Mouse (Mus musculus): Measurements from ENCODE around the gene Umodl1. TPM values are rescaled to one million over a fixed set of nuclear protein-coding genes. Genes with fewer than 3 reads are reported as not detected.

The Umodl1 gene
- polyA plus RNA-seq, 1 experiment from 2014 or later: not detected

GRCm38 (mm10) chr17:31020078-31020477 is 65.6 kb downstream of the Umodl1 start:
- no peak for TF ChIP-seq CTCF (IDR thresholded peaks at IDR 0.05)
- no peak for TF ChIP-seq EP300 (IDR thresholded peaks at IDR 0.05)
- no peak overlapping the region for H3K27ac ChIP-seq (ENCODE audit: low read length)
- H3K4me3 ChIP-seq (ENCODE audit: low read depth, low read length): no peak overlapping the region
- H3K9ac ChIP-seq (replicated peaks; ENCODE audit: low read depth): no peak overlapping the region
- DNase-seq (ENCODE audit: low spot score): no peak
- no peak overlapping the region for H3K4me2 ChIP-seq (replicated peaks; ENCODE audit: low read depth, low read length)
- H3K9me3 ChIP-seq (ENCODE audit: low read length): no peaks in the 10 kb centered on the region
- no peaks in the 10 kb centered on the region for H3K36me3 ChIP-seq (ENCODE audit: insufficient read depth, low read length)
- H3K4me1 ChIP-seq (ENCODE audit: insufficient read depth, low read depth, low read length): peaks cover 6% of the 10 kb centered on the region; the same call in 1 of the 2 replicates
- 56% methylated on average over 2 of the region's 2 CpGs for WGBS
- no peaks in the 10 kb centered on the region for H3K27me3 ChIP-seq (replicated peaks; ENCODE audit: insufficient read depth, low read length)
- no peak for ATAC-seq

GRCm38 (mm10) chr17:31021276-31021675 is 66.8 kb downstream of the Umodl1 start:
- ATAC-seq: no peak
- Histone ChIP-seq H3K27me3 (replicated peaks; ENCODE audit: insufficient read depth, low read length) (no peaks in the 10 kb centered on the region), H3K4me2 (replicated peaks; ENCODE audit: low read depth, low read length) (no peak overlapping the region), H3K4me1 (ENCODE audit: insufficient read depth, low read depth, low read length) (peaks cover 6% of the 10 kb centered on the region; the same call in 1 of the 2 replicates), H3K36me3 (ENCODE audit: insufficient read depth, low read length) (no peaks in the 10 kb centered on the region), H3K4me3 (ENCODE audit: low read depth, low read length) (no peak overlapping the region), H3K9me3 (ENCODE audit: low read length) (no peaks in the 10 kb centered on the region), H3K9ac (replicated peaks; ENCODE audit: low read depth) (no peak overlapping the region), H3K27ac (ENCODE audit: low read length) (no peak overlapping the region)
- 85% methylated on average over 8 of the region's 8 CpGs for WGBS
- no peak for DNase-seq (ENCODE audit: low spot score)
- no peak for TF ChIP-seq CTCF (IDR thresholded peaks at IDR 0.05)
- TF ChIP-seq EP300 (IDR thresholded peaks at IDR 0.05): no peak

GRCm38 (mm10) chr17:31024125-31024781 is 69.8 kb downstream of the Umodl1 start:
- H3K4me2 ChIP-seq (replicated peaks; ENCODE audit: low read depth, low read length): no peak overlapping the region

GRCm38 (mm10) chr17:31024782-31025125 is 70.3 kb downstream of the Umodl1 start:
- TF ChIP-seq CTCF (IDR thresholded peaks at IDR 0.05): no peak
- TF ChIP-seq EP300 (IDR thresholded peaks at IDR 0.05): no peak; the same call in 1 of the 2 replicates
- H3K4me1 ChIP-seq (ENCODE audit: insufficient read depth, low read depth, low read length): peaks cover 5% of the 10 kb centered on the region; the same call in 1 of the 2 replicates
- no peak overlapping the region for H3K4me2 ChIP-seq (replicated peaks; ENCODE audit: low read depth, low read length)
- no peaks in the 10 kb centered on the region for H3K9me3 ChIP-seq (ENCODE audit: low read length)
- DNase-seq (ENCODE audit: low spot score) (peak; percentile 85), ATAC-seq (peak; percentile 78)
- peak overlapping the region; percentile 63 for H3K27ac ChIP-seq (ENCODE audit: low read length)
- 41% methylated on average over 5 of the region's 5 CpGs for WGBS
- H3K27me3 ChIP-seq (replicated peaks; ENCODE audit: insufficient read depth, low read length): no peaks in the 10 kb centered on the region
- no peaks in the 10 kb centered on the region for H3K36me3 ChIP-seq (ENCODE audit: insufficient read depth, low read length)
- H3K4me3 ChIP-seq (ENCODE audit: low read depth, low read length): no peak overlapping the region
- H3K9ac ChIP-seq (replicated peaks; ENCODE audit: low read depth): no peak overlapping the region

More at GRCm38 (mm10) chr17:31024125-31024781, 69.8 kb downstream of the Umodl1 start:
- WGBS: 32% methylated on average over 7 of the region's 7 CpGs
- Histone ChIP-seq H3K9me3 (ENCODE audit: low read length) (no peaks in the 10 kb centered on the region), H3K27ac (ENCODE audit: low read length) (peak overlapping the region; percentile 63), H3K4me3 (ENCODE audit: low read depth, low read length) (no peak overlapping the region), H3K4me1 (ENCODE audit: insufficient read depth, low read depth, low read length) (peaks cover 6% of the 10 kb centered on the region; the same call in 1 of the 2 replicates), H3K9ac (replicated peaks; ENCODE audit: low read depth) (no peak overlapping the region), H3K27me3 (replicated peaks; ENCODE audit: insufficient read depth, low read length) (no peaks in the 10 kb centered on the region), H3K36me3 (ENCODE audit: insufficient read depth, low read length) (no peaks in the 10 kb centered on the region)
- TF ChIP-seq EP300 (IDR thresholded peaks at IDR 0.05) (peak; percentile 52), CTCF (IDR thresholded peaks at IDR 0.05) (no peak)
- DNase-seq (ENCODE audit: low spot score) (peak; percentile 53), ATAC-seq (peak; percentile 75)

- no peak for TF ChIP-seq EP300 (IDR thresholded peaks at IDR 0.05)
- no peak for TF ChIP-seq CTCF (IDR thresholded peaks at IDR 0.05)
- no peak for DNase-seq (ENCODE audit: low spot score)
- 85% methylated on average over 6 of the region's 6 CpGs for WGBS
Observed at GRCm38 (mm10) chr17:31026986-31027385, 72.5 kb downstream of the Umodl1 start.

GRCm38 (mm10) chr17:31027723-31028122 is 73.3 kb downstream of the Umodl1 start:
- Histone ChIP-seq H3K27me3 (replicated peaks; ENCODE audit: insufficient read depth, low read length) (no peaks in the 10 kb centered on the region), H3K36me3 (ENCODE audit: insufficient read depth, low read length) (no peaks in the 10 kb centered on the region), H3K4me3 (ENCODE audit: low read depth, low read length) (no peak overlapping the region), H3K4me1 (ENCODE audit: insufficient read depth, low read depth, low read length) (no peaks in the 10 kb centered on the region), H3K27ac (ENCODE audit: low read length) (no peak overlapping the region), H3K9ac (replicated peaks; ENCODE audit: low read depth) (no peak overlapping the region), H3K9me3 (ENCODE audit: low read length) (no peaks in the 10 kb centered on the region), H3K4me2 (replicated peaks; ENCODE audit: low read depth, low read length) (no peak overlapping the region)
- 75% methylated on average over 6 of the region's 6 CpGs for WGBS
- DNase-seq (ENCODE audit: low spot score) (no peak), ATAC-seq (no peak)
- TF ChIP-seq EP300 (IDR thresholded peaks at IDR 0.05) (no peak), CTCF (IDR thresholded peaks at IDR 0.05) (no peak)

More at GRCm38 (mm10) chr17:31026986-31027385, 72.5 kb downstream of the Umodl1 start:
- H3K4me2 ChIP-seq (replicated peaks; ENCODE audit: low read depth, low read length): no peak overlapping the region
- H3K36me3 ChIP-seq (ENCODE audit: insufficient read depth, low read length): no peaks in the 10 kb centered on the region
- ATAC-seq: no peak
- H3K4me1 ChIP-seq (ENCODE audit: insufficient read depth, low read depth, low read length): no peaks in the 10 kb centered on the region
- no peak overlapping the region for H3K9ac ChIP-seq (replicated peaks; ENCODE audit: low read depth)
- no peak overlapping the region for H3K27ac ChIP-seq (ENCODE audit: low read length)
- no peaks in the 10 kb centered on the region for H3K9me3 ChIP-seq (ENCODE audit: low read length)
- no peaks in the 10 kb centered on the region for H3K27me3 ChIP-seq (replicated peaks; ENCODE audit: insufficient read depth, low read length)
- no peak overlapping the region for H3K4me3 ChIP-seq (ENCODE audit: low read depth, low read length)

All from lung, postnatal 0 days (tissue).